Mouse (Mus musculus) CH12.LX (cell line): ENCODE measurements at regions not wholly inside any gene's neighbourhood (a gene's known extent, or its start where the extent isn't known, plus 50 kb on each side); places are given as distances from the start of the nearest gene placed in this dataset.
A peak's percentile ranks its signal among the peaks of the same experiment; 100 is the strongest.

Experiments
- DNase-seq: peaks from one replicate; pipeline ENCODE4 v3.0.0-alpha.2; 2013; ENCODE audit errors: extremely low read depth
- H3K27ac ChIP-seq: 2 replicates; pipeline ENCODE4 v1.5.1; 2012; ENCODE audit warnings: low read depth, mild to moderate bottlenecking, control low read depth, moderate library complexity; ENCODE audit not compliant: insufficient read depth
- H3K27me3 ChIP-seq: replicated peaks from 2 replicates; pipeline ENCODE3; 2012; ENCODE audit warnings: inconsistent platforms
- H3K36me3 ChIP-seq, 2 experiments: replicated peaks in 1 of 2; 2 replicates each; pipeline versions ENCODE3 to v1.6.1; 2012; ENCODE audit warnings: inconsistent platforms in 1 of 2, low read length in 1 of 2, mild to moderate bottlenecking in 1 of 2, mixed read lengths in 1 of 2, moderate library complexity in 1 of 2; ENCODE audit not compliant: control insufficient read depth in 1 of 2, insufficient read depth in 1 of 2
- H3K4me1 ChIP-seq, 2 experiments: 2 replicates each; pipeline ENCODE4 v1.6.1; 2012; ENCODE audit warnings: inconsistent platforms in 1 of 2, moderate library complexity in 1 of 2; ENCODE audit not compliant: insufficient read depth in 2 of 2, control insufficient read depth in 1 of 2
- H3K4me2 ChIP-seq: 2 replicates; pipeline ENCODE4 v1.6.1; 2012; ENCODE audit warnings: low read depth, mild to moderate bottlenecking, control low read depth; ENCODE audit not compliant: poor library complexity, insufficient read depth, severe bottlenecking
- H3K4me3 ChIP-seq, 3 experiments: fragments of 150-350 bp in 1 of 3; sonication (generic) in 1 of 3; replicated peaks in 1 of 3; 2 replicates each; pipeline versions ENCODE3 to v1.5.1; 2011 to 2012; ENCODE audit warnings: low read depth in 2 of 3, low read length in 2 of 3, mild to moderate bottlenecking in 2 of 3, moderate library complexity in 2 of 3, control low read depth in 1 of 3, improper control_type of control experiment in 1 of 3, inconsistent platforms in 1 of 3, mixed read lengths in 1 of 3; ENCODE audit not compliant: poor library complexity in 1 of 3
- H3K79me2 ChIP-seq: replicated peaks from 2 replicates; pipeline ENCODE4 v1.6.1; 2012; ENCODE audit warnings: mild to moderate bottlenecking, moderate library complexity; ENCODE audit not compliant: control insufficient read depth, poor library complexity, insufficient read depth, severe bottlenecking; ENCODE audit errors: extremely low read depth
- H3K9ac ChIP-seq: 2 replicates; pipeline ENCODE4 v1.6.1; 2012; ENCODE audit warnings: low read depth, mild to moderate bottlenecking, control low read depth, moderate library complexity; ENCODE audit not compliant: insufficient read depth
- H3K9me3 ChIP-seq: replicated peaks from 2 replicates; pipeline ENCODE3; 2012; ENCODE audit warnings: low read length, inconsistent platforms, mixed read lengths
- BHLHE40 ChIP-seq: IDR thresholded peaks from 2 replicates; pipeline ENCODE4 v1.6.1; 2011; ENCODE audit warnings: mild to moderate bottlenecking, low read depth, low read length, improper control_type of control experiment
- CHD2 ChIP-seq: IDR thresholded peaks from 2 replicates; pipeline ENCODE4 v1.6.1; 2011; ENCODE audit warnings: low read length, improper control_type of control experiment
- CTCF ChIP-seq, 2 experiments: IDR thresholded peaks in 1 of 2; conservative IDR thresholded peaks in 1 of 2; 2 replicates each; pipeline ENCODE4 v1.5.1; 2011 to 2012; ENCODE audit warnings: low read depth in 2 of 2, low read length in 2 of 2, improper control_type of control experiment in 1 of 2, inconsistent platforms in 1 of 2, mild to moderate bottlenecking in 1 of 2, moderate library complexity in 1 of 2
- ETS1 ChIP-seq: conservative IDR thresholded peaks from 2 replicates; pipeline ENCODE4 v1.6.1; 2012; ENCODE audit warnings: low read depth, mild to moderate bottlenecking, inconsistent platforms, low read length, improper control_type of control experiment, moderate library complexity
- HCFC1 ChIP-seq: IDR thresholded peaks from 2 replicates; pipeline ENCODE4 v1.6.1; 2012; ENCODE audit warnings: low read depth, mild to moderate bottlenecking, inconsistent platforms, low read length, improper control_type of control experiment
- KAT2A ChIP-seq: IDR thresholded peaks from 2 replicates; pipeline ENCODE4 v1.6.1; 2012; ENCODE audit warnings: low read length, improper control_type of control experiment, inconsistent platforms; ENCODE audit not compliant: insufficient replicate concordance
- MAFK ChIP-seq: IDR thresholded peaks from 2 replicates; pipeline ENCODE4 v1.6.1; 2011; ENCODE audit warnings: low read length, improper control_type of control experiment; ENCODE audit not compliant: insufficient replicate concordance
- MAX ChIP-seq: IDR thresholded peaks from 2 replicates; pipeline ENCODE4 v1.6.1; 2011; ENCODE audit warnings: low read length, improper control_type of control experiment
- MAZ ChIP-seq: IDR thresholded peaks from 2 replicates; pipeline ENCODE4 v1.6.1; 2012; ENCODE audit warnings: low read depth, mild to moderate bottlenecking, inconsistent platforms, low read length, improper control_type of control experiment, moderate library complexity
- MXI1 ChIP-seq: IDR thresholded peaks from 2 replicates; pipeline ENCODE4 v1.6.1; 2011; ENCODE audit warnings: mild to moderate bottlenecking, low read depth, low read length, improper control_type of control experiment
- MYC ChIP-seq: IDR thresholded peaks from 2 replicates; pipeline ENCODE4 v1.6.1; 2011; ENCODE audit warnings: low read depth, mild to moderate bottlenecking, improper control_type of control experiment, low read length
- POLR2A ChIP-seq: IDR thresholded peaks from 2 replicates; pipeline ENCODE4 v1.6.1; 2011; ENCODE audit warnings: low read depth, mild to moderate bottlenecking, improper control_type of control experiment, low read length
- POLR2AphosphoS2 ChIP-seq: IDR thresholded peaks from 2 replicates; pipeline ENCODE4 v1.6.1; 2011; ENCODE audit warnings: low read depth, low read length, improper control_type of control experiment
- RAD21 ChIP-seq: IDR thresholded peaks from 2 replicates; pipeline ENCODE4 v1.6.1; 2011; ENCODE audit warnings: low read depth, mild to moderate bottlenecking, low read length, improper control_type of control experiment, moderate library complexity
- RCOR1 ChIP-seq: conservative IDR thresholded peaks from 2 replicates; pipeline ENCODE4 v1.6.1; 2012; ENCODE audit warnings: low read depth, mild to moderate bottlenecking, inconsistent platforms, low read length, improper control_type of control experiment
- SIN3A ChIP-seq: IDR thresholded peaks from 2 replicates; pipeline ENCODE4 v1.6.1; 2012; ENCODE audit warnings: low read length, improper control_type of control experiment, inconsistent platforms
- SMC3 ChIP-seq: IDR thresholded peaks from 2 replicates; pipeline ENCODE4 v1.6.1; 2011; ENCODE audit warnings: low read depth, low read length, improper control_type of control experiment
- TCF12 ChIP-seq: IDR thresholded peaks from 2 replicates; pipeline ENCODE4 v1.6.1; 2014; ENCODE audit warnings: low read depth, mild to moderate bottlenecking, inconsistent platforms, low read length, improper control_type of control experiment
- UBTF ChIP-seq: IDR thresholded peaks from 2 replicates; pipeline ENCODE4 v1.6.1; 2012; ENCODE audit warnings: low read depth, mild to moderate bottlenecking, inconsistent platforms, low read length, improper control_type of control experiment, moderate library complexity
- USF2 ChIP-seq: conservative IDR thresholded peaks from 2 replicates; pipeline ENCODE4 v1.6.1; 2011; ENCODE audit warnings: low read depth, low read length, improper control_type of control experiment
- ZC3H11A ChIP-seq: IDR thresholded peaks from 2 replicates; pipeline ENCODE4 v1.6.1; 2012; ENCODE audit warnings: low read depth, mild to moderate bottlenecking, inconsistent platforms, low read length, improper control_type of control experiment
- ZKSCAN1 ChIP-seq: IDR thresholded peaks from 2 replicates; pipeline ENCODE4 v1.6.1; 2012; ENCODE audit warnings: low read depth, inconsistent platforms, low read length, improper control_type of control experiment, borderline replicate concordance
- ZMIZ1 ChIP-seq: IDR thresholded peaks from 2 replicates; pipeline ENCODE4 v1.6.1; 2012; ENCODE audit warnings: low read depth, mild to moderate bottlenecking, inconsistent platforms, low read length, improper control_type of control experiment
- ZNF384 ChIP-seq: IDR thresholded peaks from 2 replicates; pipeline ENCODE4 v1.6.1; 2012; ENCODE audit warnings: low read depth, low read length, improper control_type of control experiment, inconsistent platforms
- dilution Hi-C: fragments of 300-500 bp; cut with MboI; formaldehyde crosslinking; loops from 2 replicates; pipeline ENCODE4 v1.14.3; 2020; ENCODE audit warnings: low sequenced_read_pairs; ENCODE audit not compliant: extremely low pct_unique_long_range_greater_than_20kb, extremely low pct_ligation_motif_present
- in situ Hi-C: fragments of 300-500 bp; cut with MboI; formaldehyde crosslinking; loops from 3 replicates; pipeline ENCODE4 v1.14.3; 2019; ENCODE audit warnings: low sequenced_read_pairs, low pct_ligation_motif_present, low pct_unique_long_range_greater_than_20kb, mixed read lengths

GRCm38 (mm10) chr13:52254185-52254584 lies 276.9 kb downstream of the Diras2 start:
- H3K79me2 ChIP-seq: no peaks in the 10 kb centered on the region
- no peak overlapping the region for H3K27ac ChIP-seq
- no peak overlapping the region for H3K9ac ChIP-seq
- dilution Hi-C loops: no loop called here
- no peak overlapping the region for H3K4me2 ChIP-seq
- no peak overlapping the region for H3K4me3 ChIP-seq
- H3K27me3 ChIP-seq: no peaks in the 10 kb centered on the region
- peaks cover 3 to 22% of the 10 kb centered on the region in 2 experiments for H3K4me1 ChIP-seq
- in situ Hi-C loops: loop anchor here (5.0 to 10.0 kb wide), 3 partner anchors 373 to 843 kb away; partner anchors contain the start of gene Nfil3
- H3K9me3 ChIP-seq: peaks cover 5% of the 10 kb centered on the region
- peak; percentile 65 for DNase-seq
- no peaks in the 10 kb centered on the region for H3K36me3 ChIP-seq
- no peak for TF ChIP-seq MAFK
- peak; percentile 90 for TF ChIP-seq ZNF384
- TF ChIP-seq ZKSCAN1: no peak
- no peak for TF ChIP-seq HCFC1
- TF ChIP-seq ETS1: no peak
- no peak for TF ChIP-seq MAZ
- no peak for TF ChIP-seq POLR2AphosphoS2
- peak; percentile 93 for TF ChIP-seq RAD21
- TF ChIP-seq USF2: no peak
- TF ChIP-seq POLR2A: no peak
- TF ChIP-seq TCF12: no peak
- 0 out of 2 replicates have a peak, but pooled peaks have one; percentile 31 for TF ChIP-seq MYC
- 0 out of 2 replicates have a peak, but pooled peaks have one; percentile 4 for TF ChIP-seq BHLHE40
- no peak for TF ChIP-seq RCOR1
- TF ChIP-seq KAT2A: no peak
- TF ChIP-seq SMC3: peak; percentile 87
- peak; percentile 75 for TF ChIP-seq ZC3H11A
- TF ChIP-seq MXI1: no peak
- TF ChIP-seq SIN3A: no peak
- TF ChIP-seq CTCF (conservative IDR thresholded peaks at IDR 0.05 in 1 of 2, IDR thresholded peaks at IDR 0.05 in 1 of 2; ENCODE audit: low read depth in 2 of 2, low read length in 2 of 2): peak; percentile 37 to 86; a peak in 3 of 4 replicates
- no peak for TF ChIP-seq UBTF
- TF ChIP-seq CHD2: no peak
- TF ChIP-seq ZMIZ1: no peak
- TF ChIP-seq, all 38 proteins: peak for 7

DNA sequence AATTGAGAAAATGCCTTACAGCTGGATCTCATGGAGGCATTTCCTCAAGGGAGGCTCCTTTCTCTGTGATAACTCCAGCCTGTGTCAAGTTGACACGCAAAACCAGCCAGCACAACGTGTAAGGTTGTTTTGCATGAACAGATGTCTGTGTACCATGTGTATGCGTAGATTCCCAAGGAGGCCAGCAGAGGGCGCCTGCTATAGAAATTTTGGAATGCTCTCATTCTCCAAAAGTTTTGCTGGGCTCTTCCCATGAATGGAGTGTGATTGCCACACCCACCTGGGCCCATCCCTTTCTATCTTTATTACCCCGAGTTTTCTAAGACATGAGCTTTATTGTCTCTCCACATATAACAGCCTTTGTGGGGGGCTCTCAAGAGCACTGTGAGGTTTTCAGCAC lies 275.4 kb downstream of the Diras2 start:
- Histone ChIP-seq H3K4me2 (no peak overlapping the region), H3K9me3 (peaks cover 5% of the 10 kb centered on the region), H3K27me3 (no peaks in the 10 kb centered on the region), H3K9ac (no peak overlapping the region), H3K27ac (no peak overlapping the region), H3K4me1 (peaks cover 3 to 20% of the 10 kb centered on the region in 2 experiments), H3K36me3 (no peaks in the 10 kb centered on the region), H3K79me2 (no peaks in the 10 kb centered on the region), H3K4me3 (no peak overlapping the region)
- dilution Hi-C loops: no loop called here
- in situ Hi-C loops: loop anchor here (10.0 kb wide), 1 partner anchor 729 kb away; the partner anchor contains the start of gene Nfil3
- TF ChIP-seq MAX: no peak
- TF ChIP-seq SMC3: peak; percentile 36; the same call in 1 of the 2 replicates
- TF ChIP-seq CTCF (conservative IDR thresholded peaks at IDR 0.05 in 1 of 2, IDR thresholded peaks at IDR 0.05 in 1 of 2; ENCODE audit: low read depth in 2 of 2, low read length in 2 of 2): peak; percentile 7 to 52; a peak in 2 of 4 replicates
- no peak for DNase-seq
